Mouse (Mus musculus) heart, adult 2 months (tissue): ENCODE measurements around the gene Teddm2. TPM values are rescaled to one million over a fixed set of nuclear protein-coding genes. Genes with fewer than 3 reads are reported as not detected.
"Not testable (repeated sequence)": the region's sequence is repeated elsewhere in the genome, so short reads cannot be mapped to it uniquely, and the experiment has no call there.

ENCODE experiments used
- DNase-seq, 2 experiments: peaks; one replicate each; pipeline ENCODE4 v3.0.0; 2021
- H3K27ac ChIP-seq: fragments of 200-600 bp; 2 replicates; pipeline ENCODE4 v1.8.1; 2022
- H3K27me3 ChIP-seq: fragments of 200-500 bp; 2 replicates; pipeline ENCODE4 v1.6.1; 2012; ENCODE audit warnings: mild to moderate bottlenecking, low read length, inconsistent platforms, mixed read lengths; ENCODE audit not compliant: control insufficient read depth, insufficient read depth
- H3K36me3 ChIP-seq: fragments of 200-500 bp; 2 replicates; pipeline ENCODE4 v1.6.1; 2012; ENCODE audit warnings: low read length, inconsistent platforms; ENCODE audit not compliant: control insufficient read depth, insufficient read depth
- H3K4me1 ChIP-seq: fragments of 200-500 bp; 2 replicates; pipeline ENCODE4 v1.6.1; 2011; ENCODE audit warnings: low read length; ENCODE audit not compliant: control insufficient read depth, insufficient read depth
- H3K4me3 ChIP-seq: fragments of 200-600 bp; 2 replicates; pipeline ENCODE4 v1.8.1; 2022
- H3K79me2 ChIP-seq: fragments of 200-500 bp; replicated peaks from 2 replicates; pipeline ENCODE4 v1.6.1; 2012; ENCODE audit warnings: mild to moderate bottlenecking, inconsistent platforms, low read length, moderate library complexity, mixed read lengths; ENCODE audit not compliant: control insufficient read depth, insufficient read depth
- H3K9ac ChIP-seq: fragments of 200-500 bp; 2 replicates; pipeline ENCODE4 v1.6.1; 2012; ENCODE audit warnings: low read depth, mild to moderate bottlenecking, control low read depth, inconsistent platforms, low read length, mixed read lengths
- CTCF ChIP-seq: fragments of 200-600 bp; IDR thresholded peaks from 2 replicates; pipeline ENCODE4 v1.8.1; 2022; ENCODE audit warnings: antibody characterized with exemption, mild to moderate bottlenecking, moderate library complexity
- EP300 ChIP-seq: fragments of 200-500 bp; IDR thresholded peaks from 2 replicates; pipeline ENCODE4 v1.6.1; 2011; ENCODE audit warnings: low read depth, low read length, control low read depth; ENCODE audit not compliant: insufficient read depth
- POLR2A ChIP-seq: fragments of 200-500 bp; IDR thresholded peaks from 2 replicates; pipeline ENCODE4 v1.6.1; 2011; ENCODE audit warnings: mild to moderate bottlenecking, low read depth, low read length, control low read depth; ENCODE audit not compliant: insufficient read depth
- WGBS: fragments of 180-500 bp; shearing (Covaris S2); methylation state at CpG from one replicate; pipeline ENCODE4 v1.1.7; 2018; 5-methylcytosine and 5-hydroxymethylcytosine counted together
- intact Hi-C: fragments of 180-260 bp; cut with DNase I; formaldehyde crosslinking; loops from one replicate; pipeline ENCODE4 v1.15.1; 2025
- polyA plus RNA-seq: library from polyadenylated mRNA; depleted of rRNA; stranded (reverse); fragments of >200 nt; gene quantifications from 2 replicates; pipeline ENCODE4 v1.2.3, GENCODE M21; 2012
- total RNA-seq, 2 experiments: library from RNA; stranded (reverse); gene quantifications; 2 replicates each; pipeline ENCODE4 v1.2.3; 2021

The Teddm2 gene
- total and polyA plus RNA-seq, 3 experiments, result 0.49 to 0.91 (median 0.91) TPM

DNA sequence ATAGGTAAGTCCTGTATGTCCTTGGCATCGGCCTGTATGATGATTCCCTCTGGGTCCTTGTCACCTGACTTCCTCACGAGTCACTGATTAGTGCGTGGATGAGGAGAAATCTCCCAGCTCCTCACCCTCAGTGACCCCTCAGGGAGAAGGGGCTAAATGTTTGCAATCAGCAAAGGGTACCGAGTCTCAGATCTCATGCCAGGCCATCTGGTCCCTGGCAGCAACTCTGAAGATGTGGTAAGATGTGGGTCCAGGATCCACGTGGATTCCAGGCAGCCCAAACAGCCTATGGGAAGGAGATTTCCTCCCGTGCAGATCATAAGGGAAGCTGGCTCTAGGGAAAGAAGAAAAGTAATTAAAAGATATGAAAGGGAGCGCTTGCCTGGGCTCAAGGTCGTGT is 44.1 kb downstream of the Teddm2 start:
- DNase-seq, result no peak
- Histone ChIP-seq H3K36me3 (no peaks in the 10 kb centered on the region), H3K27me3 (no peaks in the 10 kb centered on the region), H3K4me1 (no peaks in the 10 kb centered on the region), H3K4me3 (no peak overlapping the region), H3K9ac (no peak overlapping the region), H3K27ac (no peak overlapping the region), H3K79me2 (no peaks in the 10 kb centered on the region)
- TF ChIP-seq EP300 (no peak), CTCF (no peak), POLR2A (no peak)
- intact Hi-C loops, result no loop called here
- 67% methylated on average over 8 of the region's 8 CpGs for WGBS

DNA sequence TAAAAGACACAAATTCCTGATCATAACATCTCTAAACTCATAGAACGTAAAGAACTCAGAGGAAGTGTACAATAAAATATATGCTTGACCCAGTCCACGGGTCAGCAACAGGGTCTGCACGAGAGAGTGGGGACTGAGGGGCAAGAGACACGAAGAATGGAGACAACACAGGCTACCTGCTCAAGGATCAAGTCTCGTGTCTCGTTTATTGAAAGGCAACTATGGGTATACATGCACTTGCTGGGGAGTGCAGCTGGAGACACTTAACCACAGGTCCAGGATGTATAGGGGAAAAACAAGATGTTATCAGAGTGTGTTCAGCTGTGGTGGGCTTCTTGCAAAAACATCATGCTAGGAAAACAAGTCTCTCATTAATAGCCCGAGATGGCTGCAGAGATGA is 47.3 kb downstream of the Teddm2 start:
- H3K79me2 ChIP-seq, H3K4me3 ChIP-seq, H3K36me3 ChIP-seq, H3K9ac ChIP-seq, H3K27me3 ChIP-seq, intact Hi-C loops, H3K4me1 ChIP-seq, H3K27ac ChIP-seq, DNase-seq: not testable (repeated sequence)
- WGBS, result 62% methylated on average over 7 of the region's 7 CpGs

GRCm38 (mm10) chr1:153846867-153847266 is 53.2 kb downstream of the Teddm2 start:
- intact Hi-C loops, result no loop called here
- WGBS, result 19% methylated on average over 6 of the region's 6 CpGs

GRCm38 (mm10) chr1:153846420-153846819 is 53.6 kb downstream of the Teddm2 start:
- no peak overlapping the region for H3K27ac ChIP-seq
- TF ChIP-seq EP300 (no peak), CTCF (no peak), POLR2A (no peak)
- intact Hi-C loops, result no loop called here
- no peaks in the 10 kb centered on the region for H3K36me3 ChIP-seq
- H3K4me1 ChIP-seq, result peaks cover 1% of the 10 kb centered on the region; the same call in 1 of the 2 replicates
- no peaks in the 10 kb centered on the region for H3K79me2 ChIP-seq
- no peaks in the 10 kb centered on the region for H3K27me3 ChIP-seq
- H3K9ac ChIP-seq, result no peak overlapping the region
- H3K4me3 ChIP-seq, result no peak overlapping the region
- DNase-seq, result no peak
- WGBS, result 78% methylated on average over 7 of the region's 7 CpGs

More at GRCm38 (mm10) chr1:153846867-153847266, 53.2 kb downstream of the Teddm2 start:
- Histone ChIP-seq H3K4me3 (no peak overlapping the region), H3K4me1 (peaks cover 1% of the 10 kb centered on the region; the same call in 1 of the 2 replicates), H3K36me3 (no peaks in the 10 kb centered on the region), H3K79me2 (no peaks in the 10 kb centered on the region), H3K27ac (no peak overlapping the region), H3K27me3 (no peaks in the 10 kb centered on the region), H3K9ac (no peak overlapping the region)
- no peak for DNase-seq
- TF ChIP-seq CTCF (peak; percentile 71), EP300 (no peak)

GRCm38 (mm10) chr1:153844042-153844441 is 56.0 kb downstream of the Teddm2 start, which contains the start of gene Rgsl1:
Rgsl1 (minus strand) TSS chr1:153844142.
- H3K79me2 ChIP-seq, result no peaks in the 10 kb centered on the region
- H3K27me3 ChIP-seq, result no peaks in the 10 kb centered on the region
- H3K4me3 ChIP-seq, result no peak within 1 kb of the TSS
- H3K36me3 ChIP-seq, result no peaks in the 10 kb centered on the region
- intact Hi-C loops, result no loop called here
- WGBS, result 96% methylated on average over 8 of the region's 8 CpGs
- H3K9ac ChIP-seq, result no peak within 1 kb of the TSS
- H3K27ac ChIP-seq, result no peak within 1 kb of the TSS
- H3K4me1 ChIP-seq, result peaks cover 1% of the 10 kb centered on the region; the same call in 1 of the 2 replicates
- DNase-seq, result no peak
- TF ChIP-seq CTCF (no peak), EP300 (no peak), POLR2A (no peak)

- Histone ChIP-seq H3K9ac (no peak overlapping the region), H3K27me3 (no peaks in the 10 kb centered on the region), H3K4me3 (no peak overlapping the region), H3K4me1 (peaks cover 1% of the 10 kb centered on the region; the same call in 1 of the 2 replicates), H3K27ac (no peak overlapping the region), H3K79me2 (no peaks in the 10 kb centered on the region), H3K36me3 (no peaks in the 10 kb centered on the region)
- intact Hi-C loops, result no loop called here
- 68% methylated on average over 11 of the region's 11 CpGs for WGBS
- DNase-seq, result no peak
- TF ChIP-seq CTCF, result no peak
- no peak for TF ChIP-seq EP300
- TF ChIP-seq POLR2A, result no peak
Measured at GRCm38 (mm10) chr1:153842121-153842740, 57.8 kb downstream of the Teddm2 start.
